Mouse (Mus musculus): ENCODE measurements around the gene Prl8a9.

The Prl8a9 gene

DNA sequence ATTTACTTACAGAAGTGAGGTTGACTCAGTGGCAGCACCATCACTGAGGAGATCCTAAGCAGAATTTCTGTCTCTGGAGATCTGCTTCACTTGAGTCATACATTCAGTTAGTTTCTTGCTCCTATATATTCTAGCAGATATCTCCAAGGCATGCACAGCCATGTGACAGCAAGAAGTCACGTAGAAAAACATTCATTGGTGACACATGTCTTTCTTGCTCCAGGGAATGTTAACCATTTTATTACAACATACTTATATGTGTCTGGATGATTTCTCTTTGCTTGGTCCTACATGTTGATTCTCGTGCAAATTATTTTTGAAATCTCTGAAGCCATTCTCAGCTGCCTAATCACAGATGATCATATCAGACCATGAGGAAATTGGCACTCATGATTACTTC is at the start of gene Prl8a9:
Gene Prl8a9 (minus strand): TSS at position 101 of the 400 bp plus-strand sequence.
- no peak for DNase-seq (ENCODE audit: inconsistent age in 2 of 2, low spot score in 1 of 2)

DNA sequence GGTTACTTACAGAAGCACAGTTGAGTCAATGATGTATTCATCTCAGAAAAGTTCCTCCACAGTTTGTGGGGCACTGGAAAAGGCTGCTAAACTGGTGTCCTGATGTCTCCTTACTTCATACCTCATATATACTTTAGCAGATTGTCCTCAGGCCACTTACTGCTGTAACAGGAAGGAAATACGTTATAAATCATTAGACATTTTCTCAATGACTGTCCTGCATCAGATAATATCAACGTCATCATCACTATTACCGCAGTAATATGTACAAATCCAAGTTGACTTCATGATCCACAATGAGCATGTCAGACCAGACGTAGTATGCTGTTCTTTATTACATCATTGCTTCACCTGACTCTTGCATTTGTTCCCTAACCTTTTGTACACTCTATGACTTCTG is 46.1 kb upstream of the Prl8a9 start, which contains the start of gene Prl7b1:
Gene Prl7b1 (minus strand): TSS at position 101 of the 400 bp plus-strand sequence.
- no peak for DNase-seq (ENCODE audit: inconsistent age in 2 of 2, low spot score in 1 of 2)

DNA sequence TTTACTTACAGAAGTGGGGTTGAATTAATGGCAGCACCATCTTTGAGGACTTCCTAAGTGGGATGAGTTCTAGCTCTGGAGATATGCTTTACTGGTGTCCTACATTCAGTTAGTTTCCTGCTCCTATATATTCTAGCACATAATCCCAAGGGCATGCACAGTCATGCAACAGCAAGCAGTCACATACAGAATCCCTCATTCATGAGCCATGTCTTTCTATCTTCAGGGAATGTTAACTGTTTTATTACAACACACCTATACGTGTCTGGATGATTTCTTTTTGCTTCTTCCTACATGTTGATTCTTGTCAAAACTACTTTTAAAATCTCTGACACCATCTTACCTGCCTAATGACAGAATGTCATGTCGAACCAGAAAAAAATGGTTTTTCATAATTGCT is 17.7 kb upstream of the Prl8a9 start, which contains the start of gene Prl8a1:
Gene Prl8a1 (minus strand): TSS at position 101 of the 400 bp plus-strand sequence.
- no peak for DNase-seq (ENCODE audit: inconsistent age in 2 of 2, low spot score in 1 of 2)

DNA sequence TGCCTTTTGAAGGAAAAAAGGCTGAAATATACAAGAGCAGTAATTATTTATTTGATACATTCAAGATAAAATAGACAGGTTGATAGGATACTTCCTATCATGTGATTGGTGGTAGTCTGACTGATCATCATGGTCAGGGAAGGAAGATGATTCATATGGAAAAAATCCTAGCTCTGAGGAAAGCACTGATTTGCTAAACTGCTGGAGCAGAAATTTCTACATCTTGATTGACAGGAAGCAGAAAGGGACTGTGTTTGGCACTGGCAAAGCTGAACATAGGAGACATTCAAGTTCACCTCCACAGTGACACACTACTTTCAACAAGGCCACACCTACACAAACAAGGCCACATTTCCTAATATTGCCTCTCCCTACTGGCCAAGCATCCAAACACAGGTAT is 11.1 kb downstream of the Prl8a9 start:
- DNase-seq (ENCODE audit: inconsistent age in 2 of 2, low spot score in 1 of 2): no peak

DNA sequence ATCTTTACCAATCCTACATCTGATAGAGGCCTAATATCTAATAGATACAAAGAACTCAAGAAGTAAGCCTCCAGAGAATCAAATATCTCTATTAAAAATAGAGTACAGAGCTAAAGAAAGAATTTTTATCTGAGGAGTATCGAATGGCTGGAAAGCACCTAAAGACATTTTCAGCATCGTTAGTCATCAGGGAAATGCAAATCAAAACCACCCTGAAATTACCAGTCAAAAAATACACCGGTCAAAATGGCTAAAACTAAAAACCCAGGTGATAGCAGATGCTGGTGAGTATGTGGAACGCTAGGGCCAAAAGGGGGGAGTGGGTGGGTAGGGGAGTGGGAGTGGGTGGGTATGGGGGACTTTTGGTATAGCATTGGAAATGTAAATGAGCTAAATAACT is 41.2 kb downstream of the Prl8a9 start:
- DNase-seq (ENCODE audit: inconsistent age in 2 of 2, low spot score in 1 of 2): no peak

DNA sequence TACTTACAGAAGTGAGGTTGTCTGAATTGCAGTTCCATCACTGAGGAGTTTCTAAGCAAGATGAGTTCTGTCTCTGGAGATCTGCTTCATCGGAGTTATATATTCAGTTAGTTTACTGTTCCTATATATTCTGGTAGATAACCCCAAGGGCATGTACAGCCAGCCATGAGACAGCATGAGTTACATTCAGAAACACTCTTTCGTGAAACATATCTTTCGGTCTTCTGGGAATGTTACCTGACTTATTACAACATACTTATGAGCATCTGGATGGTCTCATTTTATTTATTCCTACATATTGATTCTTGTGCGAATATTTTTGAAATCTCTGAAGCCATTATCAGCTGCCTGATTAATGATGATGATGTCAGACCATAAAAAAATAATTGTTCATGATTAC is 51.3 kb downstream of the Prl8a9 start, which contains the start of gene Prl8a8:
Gene Prl8a8 (minus strand): TSS at position 101 of the 400 bp plus-strand sequence.
- DNase-seq (ENCODE audit: inconsistent age in 2 of 2, low spot score in 1 of 2): no peak
